Mouse (Mus musculus): ENCODE results near the gene Lbh.

- TF ChIP-seq POLR2A (IDR thresholded peaks at IDR 0.05; ENCODE audit: low read depth, low read length) (peak; percentile 57), CTCF (IDR thresholded peaks at IDR 0.05; ENCODE audit: borderline replicate concordance, insufficient read depth, low read length) (no peak)
These were observed 669 bp upstream of the Lbh start for GRCm38 (mm10) chr17:72917241-72918030.

All from embryonic fibroblast, embryonic 13.5 days (primary cell).